Mouse (Mus musculus) B cell, adult (primary cell): ENCODE measurements around the gene BC049715. TPM values are rescaled to one million over a fixed set of nuclear protein-coding genes. Genes with fewer than 3 reads are reported as not detected.

ENCODE experiments used
- total RNA-seq: library from RNA; stranded (reverse); gene quantifications from 4 replicates; pipeline ENCODE4 v1.2.4, GENCODE M21; 2023; ENCODE audit not compliant: inconsistent age

Gene BC049715
- total RNA-seq, result 2.9 to 6.8 TPM (median 4.8 TPM) in 4 replicates

GRCm38 (mm10) chr6:136827516-136827880 lies at the start of gene BC049715:
Gene BC049715, plus strand, starts transcription at chr6:136827626.

GRCm38 (mm10) chr6:136781377-136781986 lies 45.9 kb upstream of the BC049715 start, which contains the start of gene Gucy2c:
Gene Gucy2c, minus strand, starts transcription at chr6:136781765.

GRCm38 (mm10) chr6:136803739-136804633 lies 23.4 kb upstream of the BC049715 start, which contains the start of gene Hist4h4:
Gene Hist4h4, minus strand, starts transcription at chr6:136804415.

GRCm38 (mm10) chr6:136808014-136808417 lies 19.4 kb upstream of the BC049715 start, which contains the start of gene H2afj:
Gene H2afj, plus strand, starts transcription at chr6:136808244.

GRCm38 (mm10) chr6:136827881-136828561 lies 595 bp downstream of the BC049715 start, which contains the start of gene Wbp11:
Gene Wbp11, minus strand, starts transcription at chr6:136828233.

GRCm38 (mm10) chr6:136835352-136835751 lies 7.9 kb downstream of the BC049715 start, which contains the start of gene Smco3:
Gene Smco3, minus strand, starts transcription at chr6:136835452.

GRCm38 (mm10) chr6:136857186-136857872 lies 29.9 kb downstream of the BC049715 start, which contains the start of gene Art4:
Gene Art4, minus strand, starts transcription at chr6:136857733.

GRCm38 (mm10) chr6:136875670-136876069 lies 48.2 kb downstream of the BC049715 start, which contains the start of gene Mgp:
Gene Mgp, minus strand, starts transcription at chr6:136875823.

Other genes with a start within 250 kb of the BC049715 start
- 68.3 to 80.6 TPM (median 78.4 TPM) in 4 replicates for gene Plbd1, start 165.7 kb upstream of the BC049715 start, total RNA-seq
- 0.12 to 0.13 TPM in 2 of 4 replicates, not detected in the others for gene Gucy2c, start 45.9 kb upstream of the BC049715 start, total RNA-seq
- gene Hist4h4, start 23.2 kb upstream of the BC049715 start, total RNA-seq, result 16.2 to 18.0 TPM (median 17.3 TPM) in 4 replicates
- gene H2afj, start 19.4 kb upstream of the BC049715 start, total RNA-seq, result 60.9 to 81.4 TPM (median 66.9 TPM) in 4 replicates
- 216 to 249 TPM (median 231 TPM) in 4 replicates for gene Wbp11, start 607 bp downstream of the BC049715 start, total RNA-seq
- 0.29 TPM in 1 of 4 replicates, not detected in the others for gene Smco3, start 7.8 kb downstream of the BC049715 start, total RNA-seq
- 0.27 to 0.48 TPM (median 0.27 TPM) in 3 of 4 replicates, not detected in the other for gene Art4, start 30.1 kb downstream of the BC049715 start, total RNA-seq
- gene Mgp, start 48.2 kb downstream of the BC049715 start, total RNA-seq, result not detected in 4 replicates
- gene Erp27, start 94.6 kb downstream of the BC049715 start, total RNA-seq, result 10.3 to 15.9 TPM (median 12.8 TPM) in 4 replicates
- 0.10 TPM in 1 of 4 replicates, not detected in the others for gene Pde6h, start 96.2 kb downstream of the BC049715 start, total RNA-seq
- 979 to 1,034 TPM (median 997 TPM) in 4 replicates for gene Arhgdib, start 114.3 kb downstream of the BC049715 start, total RNA-seq